Mouse (Mus musculus): ENCODE results near the gene Pnliprp2. TPM values are rescaled to one million over a fixed set of nuclear protein-coding genes. Genes with fewer than 3 reads are reported as not detected.

The Pnliprp2 gene
- not detected in 2 replicates for total RNA-seq (2012; rRNA removed)
- not detected for polyA plus RNA-seq (2012; ENCODE audit: insufficient read depth in 1 of 2, insufficient read length in 2 of 2, low read depth in 1 of 2, low replicate concordance in 2 of 2, missing spikeins in 1 of 2)

DNA sequence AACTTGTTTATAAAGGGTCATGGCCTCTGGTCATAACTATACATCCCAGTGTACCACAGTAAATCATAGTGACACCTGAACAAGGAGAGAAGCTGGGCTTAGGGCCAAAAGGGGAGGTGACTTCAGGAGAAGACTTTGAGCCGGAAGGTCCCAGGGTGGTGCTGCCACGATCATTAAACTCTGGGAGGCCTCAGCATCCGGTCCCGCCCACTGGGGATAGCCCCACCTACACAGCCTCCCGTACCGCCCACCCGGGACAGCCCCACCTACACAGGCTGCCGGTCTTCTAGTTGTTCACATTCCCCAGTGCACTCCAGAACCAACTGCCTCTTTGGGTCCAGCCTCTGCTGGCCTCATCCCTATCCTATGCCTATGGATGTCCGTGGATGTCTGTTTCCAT lies at the start of gene Pnliprp2:
Pnliprp2 (plus strand) TSS at position 297 of the 400 bp plus-strand sequence.
- H3K9ac ChIP-seq (ENCODE audit: control insufficient read depth, low read depth, low read length, poor library complexity, severe bottlenecking) = no peak within 1 kb of the TSS
- no peak for DNase-seq (ENCODE audit: low read depth, low spot score)
- H3K36me3 ChIP-seq (ENCODE audit: control insufficient read depth in 1 of 2, insufficient read depth in 2 of 2, low read length in 2 of 2) = no peaks in the 10 kb centered on the region
- no peaks in the 10 kb centered on the region for H3K27me3 ChIP-seq (ENCODE audit: control insufficient read depth in 1 of 2, insufficient read depth in 2 of 2, low read length in 2 of 2)
- no peaks in the 10 kb centered on the region for H3K9me3 ChIP-seq (replicated peaks; ENCODE audit: insufficient read depth, low read length)
- no peaks in the 10 kb centered on the region for H3K4me1 ChIP-seq (ENCODE audit: control insufficient read depth in 1 of 2, insufficient read depth in 2 of 2, low read length in 2 of 2)
- no peak within 1 kb of the TSS for H3K4me3 ChIP-seq (ENCODE audit: control insufficient read depth in 1 of 2, insufficient read depth in 1 of 2, low read depth in 2 of 2, low read length in 2 of 2)
- no peak for TF ChIP-seq CTCF (IDR thresholded peaks at IDR 0.05 in 2 of 3, conservative IDR thresholded peaks at IDR 0.05 in 1 of 3; ENCODE audit: control insufficient read depth in 1 of 3, insufficient read depth in 1 of 3, low read depth in 2 of 3, low read length in 3 of 3, poor library complexity in 1 of 3, severe bottlenecking in 1 of 3)
- no peak for TF ChIP-seq RAD21 (IDR thresholded peaks at IDR 0.05; ENCODE audit: low read depth, low read length)
- no peak for TF ChIP-seq TBP (IDR thresholded peaks at IDR 0.05; ENCODE audit: low read depth, low read length)
- TF ChIP-seq UBTF (IDR thresholded peaks at IDR 0.05; ENCODE audit: borderline replicate concordance, insufficient read depth, low read depth, low read length) = no peak
- no peak for TF ChIP-seq TAL1 (IDR thresholded peaks at IDR 0.05; ENCODE audit: low read length)
- no peak for TF ChIP-seq MEF2A (IDR thresholded peaks at IDR 0.05; ENCODE audit: extremely low read depth, insufficient replicate concordance, low read depth, low read length, poor library complexity, severe bottlenecking)
- TF ChIP-seq GABPA (IDR thresholded peaks at IDR 0.05; ENCODE audit: low read depth, low read length) = no peak
- no peak for TF ChIP-seq ZKSCAN1 (IDR thresholded peaks at IDR 0.05; ENCODE audit: low read depth, low read length)
- no peak for TF ChIP-seq NELFE (IDR thresholded peaks at IDR 0.05; ENCODE audit: low read depth, low read length)
- no peak within 1 kb of the TSS for H3K27ac ChIP-seq (ENCODE audit: control insufficient read depth, low read depth, low read length)
- no peaks in the 10 kb centered on the region for H3K79me2 ChIP-seq (ENCODE audit: control insufficient read depth, insufficient read depth, low read length, poor library complexity)

DNA sequence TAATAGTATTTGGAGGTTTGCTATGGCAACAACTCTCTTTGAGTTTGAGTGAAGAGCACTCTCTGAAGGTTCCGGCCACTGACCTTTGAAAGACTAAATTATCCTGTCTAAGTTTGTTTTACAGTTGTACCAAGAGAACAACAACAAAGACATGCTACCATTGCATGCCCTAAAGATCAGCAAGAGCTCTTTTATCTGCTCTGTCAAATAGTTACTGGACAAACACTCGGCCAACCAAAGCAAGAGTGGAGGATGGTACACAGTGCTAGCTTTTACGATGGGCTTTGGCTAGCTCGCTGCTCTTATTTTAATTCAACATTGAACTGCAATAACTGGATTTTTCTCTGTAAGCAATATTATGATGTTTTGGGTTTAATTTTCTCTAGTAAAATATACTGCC lies 41.6 kb upstream of the Pnliprp2 start:
- Histone ChIP-seq H3K4me1 (ENCODE audit: control insufficient read depth in 1 of 2, insufficient read depth in 2 of 2, low read length in 2 of 2) (no peaks in the 10 kb centered on the region), H3K9me3 (replicated peaks; ENCODE audit: insufficient read depth, low read length) (no peaks in the 10 kb centered on the region), H3K36me3 (ENCODE audit: control insufficient read depth in 1 of 2, insufficient read depth in 2 of 2, low read length in 2 of 2) (no peaks in the 10 kb centered on the region), H3K27me3 (ENCODE audit: control insufficient read depth in 1 of 2, insufficient read depth in 2 of 2, low read length in 2 of 2) (no peaks in the 10 kb centered on the region), H3K4me3 (ENCODE audit: control insufficient read depth in 1 of 2, insufficient read depth in 1 of 2, low read depth in 2 of 2, low read length in 2 of 2) (no peak overlapping the region), H3K79me2 (ENCODE audit: control insufficient read depth, insufficient read depth, low read length, poor library complexity) (no peaks in the 10 kb centered on the region), H3K27ac (ENCODE audit: control insufficient read depth, low read depth, low read length) (no peak overlapping the region), H3K9ac (ENCODE audit: control insufficient read depth, low read depth, low read length, poor library complexity, severe bottlenecking) (no peak overlapping the region)
- DNase-seq (ENCODE audit: low read depth, low spot score) = no peak
- no peak for TF ChIP-seq MYB (IDR thresholded peaks at IDR 0.05; ENCODE audit: low read depth, low read length)
- TF ChIP-seq TCF12 (IDR thresholded peaks at IDR 0.05; ENCODE audit: low read depth, low read length) = no peak
- TF ChIP-seq POLR2AphosphoS5 (IDR thresholded peaks at IDR 0.05; ENCODE audit: borderline replicate concordance, low read depth, low read length) = no peak
- no peak for TF ChIP-seq TAL1 (IDR thresholded peaks at IDR 0.05; ENCODE audit: low read length)
- TF ChIP-seq POLR2A (IDR thresholded peaks at IDR 0.05; ENCODE audit: control insufficient read depth in 1 of 2, insufficient read depth in 1 of 2, low read depth in 1 of 2, low read length in 2 of 2, poor library complexity in 1 of 2) = no peak
- TF ChIP-seq NELFE (IDR thresholded peaks at IDR 0.05; ENCODE audit: low read depth, low read length) = no peak
- no peak for TF ChIP-seq ZNF384 (IDR thresholded peaks at IDR 0.05; ENCODE audit: low read depth, low read length)
- TF ChIP-seq MAX (IDR thresholded peaks at IDR 0.05; ENCODE audit: low read length) = no peak
- no peak for TF ChIP-seq MAZ (IDR thresholded peaks at IDR 0.05; ENCODE audit: low read depth, low read length)
- no peak for TF ChIP-seq ZC3H11A (IDR thresholded peaks at IDR 0.05; ENCODE audit: low read depth, low read length)
- TF ChIP-seq USF1 (IDR thresholded peaks at IDR 0.05; ENCODE audit: low read depth, low read length) = no peak
- no peak for TF ChIP-seq HCFC1 (IDR thresholded peaks at IDR 0.05; ENCODE audit: low read depth, low read length)
- no peak for TF ChIP-seq GABPA (IDR thresholded peaks at IDR 0.05; ENCODE audit: low read depth, low read length)
- no peak for TF ChIP-seq E2F4 (IDR thresholded peaks at IDR 0.05; ENCODE audit: borderline replicate concordance, low read depth, low read length)
- TF ChIP-seq UBTF (IDR thresholded peaks at IDR 0.05; ENCODE audit: borderline replicate concordance, insufficient read depth, low read depth, low read length) = no peak
- TF ChIP-seq SMC3 (IDR thresholded peaks at IDR 0.05; ENCODE audit: low read depth, low read length) = no peak
- TF ChIP-seq USF2 (IDR thresholded peaks at IDR 0.05; ENCODE audit: borderline replicate concordance in 1 of 2, insufficient read depth in 1 of 2, low read depth in 1 of 2, low read length in 2 of 2) = no peak
- TF ChIP-seq NRF1 (IDR thresholded peaks at IDR 0.05; ENCODE audit: insufficient read depth, low read depth, low read length, poor library complexity, severe bottlenecking) = no peak
- no peak for TF ChIP-seq MXI1 (IDR thresholded peaks at IDR 0.05; ENCODE audit: low read depth, low read length)
- no peak for TF ChIP-seq MAFK (IDR thresholded peaks at IDR 0.05; ENCODE audit: borderline replicate concordance, low read depth, low read length)
